Mouse (Mus musculus) testis, adult 2 months (tissue): Measurements from ENCODE around the gene Crtc1.

Experiments
- CTCF ChIP-seq: fragments of 200-500 bp; IDR thresholded peaks from 2 replicates; pipeline ENCODE4 v1.5.1; 2012; ENCODE audit warnings: low read depth, mild to moderate bottlenecking, inconsistent platforms, low read length, moderate library complexity; ENCODE audit not compliant: control insufficient read depth, insufficient read depth, insufficient replicate concordance
- POLR2A ChIP-seq: fragments of 200-500 bp; IDR thresholded peaks from 2 replicates; pipeline ENCODE4 v1.6.1; 2012; ENCODE audit warnings: low read depth, mild to moderate bottlenecking, inconsistent platforms, low read length, moderate library complexity; ENCODE audit not compliant: control insufficient read depth

GRCm38 (mm10) chr8:70457882-70458281 lies 18.5 kb upstream of the Crtc1 start:
- no peak for TF ChIP-seq CTCF
- TF ChIP-seq POLR2A: no peak
